Mouse (Mus musculus) embryonic facial prominence, embryonic 15.5 days (tissue): ENCODE measurements around the gene Prkag2. TPM values are rescaled to one million over a fixed set of nuclear protein-coding genes. Genes with fewer than 3 reads are reported as not detected.
"Not testable (repeated sequence)": the region's sequence is repeated elsewhere in the genome, so short reads cannot be mapped to it uniquely, and the experiment has no call there.

Experiments used
- ATAC-seq: fragments of 200-750 bp; cut with Nextera tagmentation; 2 replicates; pipeline ENCODE4 v1.8.0; 2017; ENCODE audit warnings: low read depth, moderate TSS enrichment; ENCODE audit not compliant: insufficient number of reproducible peaks, low FRiP score, low TSS enrichment
- H3K27ac ChIP-seq: fragments of 300-500 bp; sonication (generic); replicated peaks from 2 replicates; pipeline ENCODE4 v1.5.1; 2015; ENCODE audit warnings: mild to moderate bottlenecking, inconsistent platforms
- H3K27me3 ChIP-seq: fragments of 300-500 bp; sonication (generic); 2 replicates; pipeline ENCODE4 v1.6.1; 2015; ENCODE audit warnings: inconsistent platforms
- H3K36me3 ChIP-seq: fragments of 300-500 bp; sonication (generic); 2 replicates; pipeline ENCODE4 v1.6.1; 2015; ENCODE audit warnings: mild to moderate bottlenecking, inconsistent platforms
- H3K4me1 ChIP-seq: fragments of 300-500 bp; sonication (generic); 2 replicates; pipeline ENCODE4 v1.6.1; 2015; ENCODE audit warnings: inconsistent platforms
- H3K4me2 ChIP-seq: fragments of 300-500 bp; sonication (generic); replicated peaks from 2 replicates; pipeline ENCODE4 v1.6.1; 2015; ENCODE audit warnings: mild to moderate bottlenecking, inconsistent platforms
- H3K4me3 ChIP-seq: fragments of 300-500 bp; sonication (generic); replicated peaks from 2 replicates; pipeline ENCODE4 v1.5.1; 2015; ENCODE audit warnings: mild to moderate bottlenecking, inconsistent platforms
- H3K9ac ChIP-seq: fragments of 300-500 bp; sonication (generic); 2 replicates; pipeline ENCODE4 v1.6.1; 2015; ENCODE audit warnings: inconsistent platforms
- H3K9me3 ChIP-seq: fragments of 300-500 bp; sonication (generic); replicated peaks from 2 replicates; pipeline ENCODE4 v1.6.1; 2016; ENCODE audit warnings: inconsistent platforms
- WGBS: fragments of 180-500 bp; shearing (Covaris S2); methylation state at CpG from one replicate; pipeline ENCODE4 v1.1.7; 2015; 5-methylcytosine and 5-hydroxymethylcytosine counted together
- polyA plus RNA-seq: library from polyadenylated mRNA; unstranded; fragments of >200 nt; fragmentation: Nextera tagmentation; extraction: Ambion mirVana; gene quantifications from 2 replicates; pipeline ENCODE4 v1.2.1, GENCODE M21; 2015

Gene Prkag2
- polyA plus RNA-seq, 1 experiment from 2014 or later, result 25.0 TPM

- H3K36me3 ChIP-seq, result no peaks in the 10 kb centered on the region
- H3K4me2 ChIP-seq, result no peak overlapping the region
- no peaks in the 10 kb centered on the region for H3K9me3 ChIP-seq
- no peak overlapping the region for H3K27ac ChIP-seq
- no peak overlapping the region for H3K4me3 ChIP-seq
- H3K9ac ChIP-seq, result no peak overlapping the region
- no peaks in the 10 kb centered on the region for H3K27me3 ChIP-seq
- ATAC-seq, result no peak
- H3K4me1 ChIP-seq, result peaks cover 15% of the 10 kb centered on the region
- 50% methylated on average over 4 of the region's 4 CpGs for WGBS
Observed at GRCm38 (mm10) chr5:25086234-25086633, 14.2 kb downstream of the Prkag2 start.

GRCm38 (mm10) chr5:25085170-25085569, 15.3 kb downstream of the Prkag2 start:
- no peaks in the 10 kb centered on the region for H3K9me3 ChIP-seq
- ATAC-seq, result no peak
- 86% methylated on average over 10 of the region's 10 CpGs for WGBS
- H3K4me1 ChIP-seq, result peaks cover 15% of the 10 kb centered on the region
- no peak overlapping the region for H3K9ac ChIP-seq
- no peak overlapping the region for H3K4me3 ChIP-seq
- no peak overlapping the region for H3K27ac ChIP-seq
- H3K27me3 ChIP-seq, result no peaks in the 10 kb centered on the region
- no peaks in the 10 kb centered on the region for H3K36me3 ChIP-seq
- no peak overlapping the region for H3K4me2 ChIP-seq

GRCm38 (mm10) chr5:25083816-25084215, 16.6 kb downstream of the Prkag2 start:
- 43% methylated on average over 7 of the region's 7 CpGs for WGBS
- Histone ChIP-seq H3K36me3 (no peaks in the 10 kb centered on the region), H3K4me1 (peaks cover 9% of the 10 kb centered on the region; the same call in 1 of the 2 replicates), H3K9me3 (no peaks in the 10 kb centered on the region), H3K27me3 (no peaks in the 10 kb centered on the region), H3K4me2 (no peak overlapping the region), H3K9ac (no peak overlapping the region), H3K4me3 (no peak overlapping the region), H3K27ac (no peak overlapping the region)
- no peak for ATAC-seq

- H3K27ac ChIP-seq, result no peak overlapping the region
- peaks cover 6% of the 10 kb centered on the region; the same call in 1 of the 2 replicates for H3K4me1 ChIP-seq
- H3K4me3 ChIP-seq, result no peak overlapping the region
- H3K9ac ChIP-seq, result no peak overlapping the region
- WGBS, result 28% methylated on average over 2 of the region's 2 CpGs
- H3K36me3 ChIP-seq, result no peaks in the 10 kb centered on the region
- H3K4me2 ChIP-seq, result no peak overlapping the region
- H3K27me3 ChIP-seq, result no peaks in the 10 kb centered on the region
- no peak for ATAC-seq
- H3K9me3 ChIP-seq, result no peaks in the 10 kb centered on the region
Observed at GRCm38 (mm10) chr5:25082542-25082941, 17.9 kb downstream of the Prkag2 start.

GRCm38 (mm10) chr5:25081545-25081944, 18.9 kb downstream of the Prkag2 start:
- Histone ChIP-seq H3K27me3 (no peaks in the 10 kb centered on the region), H3K27ac (no peak overlapping the region), H3K4me2 (no peak overlapping the region), H3K4me1 (peaks cover 4% of the 10 kb centered on the region; the same call in 1 of the 2 replicates), H3K36me3 (no peaks in the 10 kb centered on the region), H3K9ac (no peak overlapping the region), H3K4me3 (no peak overlapping the region), H3K9me3 (no peaks in the 10 kb centered on the region)
- no peak for ATAC-seq
- 62% methylated on average over 16 of the region's 16 CpGs for WGBS

- Histone ChIP-seq H3K4me3 (no peak overlapping the region), H3K27ac (no peak overlapping the region), H3K4me2 (no peak overlapping the region), H3K4me1 (no peaks in the 10 kb centered on the region), H3K36me3 (no peaks in the 10 kb centered on the region), H3K27me3 (no peaks in the 10 kb centered on the region), H3K9ac (no peak overlapping the region), H3K9me3 (no peaks in the 10 kb centered on the region)
- WGBS, result 71% methylated on average over 3 of the region's 3 CpGs
- ATAC-seq, result no peak
Observed at GRCm38 (mm10) chr5:25080994-25081393, 19.4 kb downstream of the Prkag2 start.

GRCm38 (mm10) chr5:25080438-25080945, 19.9 kb downstream of the Prkag2 start:
- H3K27ac ChIP-seq, result no peak overlapping the region
- no peaks in the 10 kb centered on the region for H3K4me1 ChIP-seq
- no peak overlapping the region for H3K4me2 ChIP-seq
- no peaks in the 10 kb centered on the region for H3K36me3 ChIP-seq
- no peaks in the 10 kb centered on the region for H3K27me3 ChIP-seq
- WGBS, result 84% methylated on average over 9 of the region's 9 CpGs
- no peak for ATAC-seq
- H3K9ac ChIP-seq, result no peak overlapping the region
- H3K9me3 ChIP-seq, result no peaks in the 10 kb centered on the region
- no peak overlapping the region for H3K4me3 ChIP-seq

- no peaks in the 10 kb centered on the region for H3K4me1 ChIP-seq
- H3K27ac ChIP-seq, result no peak overlapping the region
- no peak overlapping the region for H3K9ac ChIP-seq
- no peaks in the 10 kb centered on the region for H3K27me3 ChIP-seq
- H3K4me2 ChIP-seq, result no peak overlapping the region
- H3K36me3 ChIP-seq, result no peaks in the 10 kb centered on the region
- no peak overlapping the region for H3K4me3 ChIP-seq
- no peaks in the 10 kb centered on the region for H3K9me3 ChIP-seq
- ATAC-seq, result no peak
- WGBS, result 90% methylated on average over 9 of the region's 9 CpGs
Observed at GRCm38 (mm10) chr5:25079766-25080265, 20.6 kb downstream of the Prkag2 start.

GRCm38 (mm10) chr5:25077873-25078651, 22.4 kb downstream of the Prkag2 start:
- H3K27me3 ChIP-seq, result no peaks in the 10 kb centered on the region
- H3K36me3 ChIP-seq, result no peaks in the 10 kb centered on the region
- no peak overlapping the region for H3K4me3 ChIP-seq
- H3K4me2 ChIP-seq, result no peak overlapping the region
- ATAC-seq, result no peak
- no peaks in the 10 kb centered on the region for H3K9me3 ChIP-seq
- H3K9ac ChIP-seq, result no peak overlapping the region
- WGBS, result 59% methylated on average over 8 of the region's 8 CpGs
- no peaks in the 10 kb centered on the region for H3K4me1 ChIP-seq
- no peak overlapping the region for H3K27ac ChIP-seq

- not testable (repeated sequence) for H3K27me3 ChIP-seq, H3K4me3 ChIP-seq, ATAC-seq, H3K4me2 ChIP-seq, H3K27ac ChIP-seq, H3K4me1 ChIP-seq, H3K9me3 ChIP-seq, H3K9ac ChIP-seq, H3K36me3 ChIP-seq
- WGBS, result 93% methylated on average over 13 of the region's 13 CpGs
Observed at GRCm38 (mm10) chr5:25077258-25077657, 23.2 kb downstream of the Prkag2 start.

GRCm38 (mm10) chr5:25075623-25076022, 24.8 kb downstream of the Prkag2 start:
- Histone ChIP-seq H3K36me3 (no peaks in the 10 kb centered on the region), H3K9ac (no peak overlapping the region), H3K4me3 (no peak overlapping the region), H3K27ac (no peak overlapping the region), H3K4me2 (no peak overlapping the region), H3K4me1 (no peaks in the 10 kb centered on the region), H3K9me3 (no peaks in the 10 kb centered on the region), H3K27me3 (no peaks in the 10 kb centered on the region)
- ATAC-seq, result no peak
- WGBS, result 77% methylated on average over 4 of the region's 4 CpGs

GRCm38 (mm10) chr5:25069815-25070214, 30.6 kb downstream of the Prkag2 start:
- H3K27me3 ChIP-seq, result no peaks in the 10 kb centered on the region
- H3K4me1 ChIP-seq, result peaks cover 7% of the 10 kb centered on the region
- H3K9ac ChIP-seq, result no peak overlapping the region
- no peak overlapping the region for H3K4me2 ChIP-seq
- no peak overlapping the region for H3K27ac ChIP-seq
- ATAC-seq, result no peak
- no peak overlapping the region for H3K4me3 ChIP-seq
- no peaks in the 10 kb centered on the region for H3K36me3 ChIP-seq
- WGBS, result 75% methylated on average over 5 of the region's 5 CpGs
- no peaks in the 10 kb centered on the region for H3K9me3 ChIP-seq
